Mouse (Mus musculus) duodenum, adult 2 months (tissue): Measurements from ENCODE around the gene Mbtps1. TPM values are rescaled to one million over a fixed set of nuclear protein-coding genes. Genes with fewer than 3 reads are reported as not detected.

Experiments used
- polyA plus RNA-seq: library from polyadenylated mRNA; depleted of rRNA; stranded (reverse); fragments of >200 nt; gene quantifications from 2 replicates; pipeline ENCODE4 v1.2.3, GENCODE M21; 2012; ENCODE audit warnings: low replicate concordance; rRNA removed

Mbtps1 gene
- polyA plus RNA-seq, result 38.5 and 43.8 TPM in 2 replicates

GRCm38 (mm10) chr8:119558603-119559401, at the start of gene Mbtps1:
Gene Mbtps1, minus strand, starts transcription at chr8:119558735.

DNA sequence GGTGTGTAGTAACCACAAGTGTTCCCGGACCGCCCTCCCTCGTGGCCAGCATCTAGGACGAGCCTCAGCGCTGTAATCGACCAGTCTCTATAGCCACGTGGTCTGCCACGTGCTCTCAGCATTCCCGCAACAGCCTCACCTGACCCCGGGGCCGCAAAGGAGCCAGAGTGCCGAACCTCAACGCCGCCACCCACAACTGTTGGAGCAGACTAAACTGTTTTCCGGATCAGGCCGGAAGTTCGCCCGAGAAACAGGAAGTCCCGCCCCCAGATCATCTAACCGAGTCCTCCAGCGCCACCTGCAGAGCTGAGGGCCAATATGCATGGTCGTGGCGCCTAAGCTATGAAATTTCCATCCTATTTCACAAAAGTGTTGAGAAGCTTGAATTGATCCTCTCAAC, 46.5 kb upstream of the Mbtps1 start, which contains the start of gene Taf1c:
Gene Taf1c, minus strand, starts transcription at position 227 of the 400 bp plus-strand sequence.

DNA sequence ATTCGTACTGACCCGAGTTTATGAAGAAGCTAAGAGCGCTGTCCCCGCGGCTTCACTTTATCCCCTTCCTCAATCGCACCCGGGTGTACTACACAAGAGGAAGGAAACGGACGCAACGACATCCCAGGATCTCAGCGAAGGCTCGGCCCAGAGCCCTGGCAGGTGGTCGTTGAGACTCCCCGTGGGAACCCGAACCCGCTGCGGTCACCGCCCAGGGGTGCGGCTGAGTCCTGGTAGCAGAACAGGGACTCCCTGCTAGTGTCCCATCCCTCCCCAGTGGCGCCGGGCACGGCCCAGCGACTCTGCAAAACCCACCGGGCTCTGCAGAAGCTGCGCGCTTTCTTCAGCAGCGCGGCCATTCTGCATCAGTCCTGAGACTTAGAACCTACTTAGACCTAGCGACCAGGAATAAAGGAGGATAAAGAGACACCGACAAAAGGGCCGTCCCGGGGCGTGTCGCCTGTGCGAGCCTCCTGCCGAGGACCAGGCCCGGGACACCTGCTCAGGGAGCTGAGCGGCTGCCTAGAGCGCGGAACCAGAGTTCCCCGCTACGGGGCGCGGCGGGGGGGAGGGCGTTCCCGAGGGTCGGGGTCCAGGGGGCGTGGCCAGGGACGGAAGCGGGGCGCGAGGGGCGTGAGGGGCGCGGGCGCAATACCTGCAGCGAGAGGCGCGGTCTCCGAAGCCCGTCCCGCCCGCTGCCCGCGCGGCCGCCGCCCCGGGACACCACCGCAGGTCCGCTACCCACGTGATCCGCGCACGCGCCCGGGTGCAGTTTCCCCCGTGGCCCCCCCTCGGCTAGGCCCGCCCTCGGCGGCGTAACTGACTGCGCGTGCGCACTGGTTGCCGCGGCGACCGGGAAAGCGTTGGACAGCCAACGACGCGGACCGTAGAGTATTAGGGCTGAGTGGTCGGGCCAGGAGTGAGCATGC, 16.2 kb upstream of the Mbtps1 start, which contains the start of the genes Hsdl1 and Dnaaf1:
Gene Hsdl1, minus strand, starts transcription at position 747 of the 929 bp plus-strand sequence.
Gene Dnaaf1, plus strand, starts transcription at position 799 of the 929 bp plus-strand sequence.

GRCm38 (mm10) chr8:119501598-119501997, 56.9 kb downstream of the Mbtps1 start, which contains the start of gene Slc38a8:
Gene Slc38a8, minus strand, starts transcription at chr8:119501698.

Other genes starting within 250 kb of the Mbtps1 start
- 21.4 and 38.2 TPM in 2 replicates for gene Hsbp1, start 214.2 kb downstream of the Mbtps1 start, polyA plus RNA-seq
- gene Mlycd, start 163.9 kb downstream of the Mbtps1 start, polyA plus RNA-seq, result 57.8 and 85.0 TPM in 2 replicates
- gene Osgin1, start 124.6 kb downstream of the Mbtps1 start, polyA plus RNA-seq, result 92.1 and 231 TPM in 2 replicates
- 0.69 and 0.84 TPM in 2 replicates for gene Necab2, start 112.0 kb downstream of the Mbtps1 start, polyA plus RNA-seq
- gene Slc38a8, start 57.0 kb downstream of the Mbtps1 start, polyA plus RNA-seq, result 0.19 and 0.75 TPM in 2 replicates
- gene Hsdl1, start 16.4 kb upstream of the Mbtps1 start, polyA plus RNA-seq, result 13.1 and 14.8 TPM in 2 replicates
- 6.3 and 13.3 TPM in 2 replicates for gene Dnaaf1, start 16.5 kb upstream of the Mbtps1 start, polyA plus RNA-seq
- 19.7 and 22.9 TPM in 2 replicates for gene Taf1c, start 46.5 kb upstream of the Mbtps1 start, polyA plus RNA-seq
- 0.44 and 4.5 TPM in 2 replicates for gene Adad2, start 54.0 kb upstream of the Mbtps1 start, polyA plus RNA-seq
- 0.56 and 0.74 TPM in 2 replicates for gene Kcng4, start 76.9 kb upstream of the Mbtps1 start, polyA plus RNA-seq
- 26.9 and 27.6 TPM in 2 replicates for gene Wfdc1, start 107.6 kb upstream of the Mbtps1 start, polyA plus RNA-seq
- gene Atp2c2, start 141.3 kb upstream of the Mbtps1 start, polyA plus RNA-seq, result 4.3 and 5.8 TPM in 2 replicates
- 6.4 and 8.5 TPM in 2 replicates for gene Tldc1, start 219.7 kb upstream of the Mbtps1 start, polyA plus RNA-seq